Mouse (Mus musculus): ENCODE results near the gene Cox4i1. TPM values are rescaled to one million over a fixed set of nuclear protein-coding genes. Genes with fewer than 3 reads are reported as not detected.

Cox4i1 gene
- polyA plus RNA-seq (2015; fragmentation: Nextera tagmentation; extraction: Ambion mirVana), result 1,211 and 1,278 TPM in 2 replicates

DNA sequence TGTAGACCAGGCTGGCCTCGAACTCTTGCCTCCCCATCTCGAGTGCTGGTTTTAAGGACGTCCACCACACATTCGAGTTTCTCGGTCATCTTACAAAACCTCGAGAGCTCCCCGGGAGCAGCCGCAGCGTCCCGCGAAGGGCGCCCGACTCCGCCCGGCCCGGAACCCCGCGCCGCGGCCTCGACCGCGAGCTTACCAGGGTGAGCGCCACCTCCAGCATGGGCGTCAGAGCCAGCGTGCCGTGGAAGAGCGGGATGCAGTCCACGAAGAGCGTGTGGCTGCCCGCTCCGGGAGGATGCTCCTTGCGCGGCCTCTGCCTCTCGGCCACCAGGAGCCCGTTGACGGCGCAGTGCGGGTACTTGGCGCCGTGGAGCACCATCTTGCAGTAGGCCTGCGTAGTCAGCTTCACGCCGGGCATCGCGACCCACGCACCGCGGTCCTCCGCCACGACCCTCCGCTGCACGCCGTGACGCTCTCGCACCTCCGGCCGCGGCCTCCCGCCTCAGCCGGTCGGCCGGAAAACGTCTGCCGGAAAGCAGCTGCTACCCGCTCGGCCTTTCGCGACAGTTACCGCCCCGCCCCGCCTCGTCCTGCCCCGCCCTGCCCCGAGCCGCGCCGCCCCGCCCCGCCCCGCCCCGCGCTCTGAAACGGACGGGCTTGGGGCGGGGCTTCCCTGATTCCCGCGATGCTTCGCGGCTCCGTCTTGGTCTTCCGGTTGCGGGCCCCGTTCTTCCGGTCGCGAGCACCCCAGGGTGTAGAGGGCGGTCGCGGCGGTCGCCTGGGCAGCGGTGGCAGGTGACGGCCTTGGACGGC, at the start of gene Cox4i1, which contains the start of gene Gm27021:
Gene Cox4i1 (plus strand): TSS at position 662 of the 813 bp plus-strand sequence.
Gene Gm27021 (minus strand): TSS at position 519 of the 813 bp plus-strand sequence.
- under 1% methylated on average over 97 of the region's 105 CpGs for WGBS
- H3K36me3 ChIP-seq (ENCODE audit: insufficient read depth, low read length), result peaks cover 28% of the 10 kb centered on the region
- H3K4me2 ChIP-seq (replicated peaks; ENCODE audit: low read depth, low read length), result peak within 1 kb of the TSS; percentile 77
- peak within 1 kb of the TSS; percentile 95 for H3K9ac ChIP-seq (replicated peaks; ENCODE audit: low read length)
- peak within 1 kb of the TSS; percentile 90 for H3K27ac ChIP-seq (ENCODE audit: low read length)
- H3K4me1 ChIP-seq (ENCODE audit: insufficient read depth, low read length), result peaks cover 35% of the 10 kb centered on the region
- peak; percentile 92 for ATAC-seq (ENCODE audit: low FRiP score, low TSS enrichment)
- no peaks in the 10 kb centered on the region for H3K9me3 ChIP-seq (ENCODE audit: low read length)
- H3K27me3 ChIP-seq (ENCODE audit: insufficient read depth, low read length), result no peaks in the 10 kb centered on the region
- peak within 1 kb of the TSS; percentile 95 for H3K4me3 ChIP-seq (ENCODE audit: low read length)

DNA sequence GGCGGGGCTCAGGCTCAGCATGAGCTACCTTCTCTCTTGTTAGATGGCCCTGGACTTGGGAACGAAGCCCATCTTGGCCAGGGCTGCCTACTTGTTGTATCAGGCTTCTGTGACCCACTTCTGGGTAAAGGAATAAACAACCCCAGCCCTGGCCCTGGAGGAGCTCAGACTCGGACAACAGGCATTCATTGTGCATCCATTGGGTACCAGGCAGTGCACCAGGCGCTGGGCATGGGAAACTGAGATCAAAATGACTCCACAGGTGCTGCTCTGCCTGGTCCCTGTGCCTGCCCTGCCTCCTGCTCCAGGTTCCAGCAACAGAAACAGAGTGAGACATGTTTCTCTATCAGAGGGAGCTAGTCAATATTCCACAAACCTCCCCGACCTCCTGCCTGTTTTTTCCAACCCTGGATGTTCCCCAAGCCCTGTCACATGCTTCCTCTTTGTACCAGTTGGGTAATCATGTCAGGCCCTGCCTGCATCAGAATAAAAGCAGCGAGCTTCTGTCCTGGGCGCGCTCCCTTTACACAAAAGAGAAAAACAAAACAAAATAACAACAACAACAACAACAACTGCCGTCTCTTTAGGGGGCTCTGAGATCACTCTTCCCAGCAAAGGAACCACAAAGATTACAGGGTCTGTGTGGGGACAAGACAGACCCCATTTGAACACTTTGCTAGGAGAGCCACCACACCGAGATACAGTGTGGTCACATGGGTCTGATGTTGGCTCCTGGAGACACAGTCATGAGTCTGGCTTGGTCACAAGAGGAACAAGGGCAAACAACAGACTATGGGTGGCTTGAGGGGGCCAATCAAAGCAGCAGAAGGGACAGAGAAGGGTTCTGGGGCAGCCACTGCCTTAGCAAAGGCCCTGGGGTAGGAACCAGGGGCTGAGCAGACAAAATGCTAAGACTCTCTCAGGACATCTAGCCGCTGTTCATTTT, 48.5 kb upstream of the Cox4i1 start:
- H3K36me3 ChIP-seq (ENCODE audit: insufficient read depth, low read length), result no peaks in the 10 kb centered on the region
- no peak overlapping the region for H3K9ac ChIP-seq (replicated peaks; ENCODE audit: low read length)
- no peak overlapping the region for H3K4me3 ChIP-seq (ENCODE audit: low read length)
- H3K4me1 ChIP-seq (ENCODE audit: insufficient read depth, low read length), result peaks cover 20% of the 10 kb centered on the region
- H3K27ac ChIP-seq (ENCODE audit: low read length), result no peak overlapping the region
- no peaks in the 10 kb centered on the region for H3K27me3 ChIP-seq (ENCODE audit: insufficient read depth, low read length)
- H3K4me2 ChIP-seq (replicated peaks; ENCODE audit: low read depth, low read length), result no peak overlapping the region
- H3K9me3 ChIP-seq (ENCODE audit: low read length), result no peaks in the 10 kb centered on the region
- no peak for ATAC-seq (ENCODE audit: low FRiP score, low TSS enrichment)
- WGBS, result 80% methylated on average over 11 of the region's 11 CpGs

DNA sequence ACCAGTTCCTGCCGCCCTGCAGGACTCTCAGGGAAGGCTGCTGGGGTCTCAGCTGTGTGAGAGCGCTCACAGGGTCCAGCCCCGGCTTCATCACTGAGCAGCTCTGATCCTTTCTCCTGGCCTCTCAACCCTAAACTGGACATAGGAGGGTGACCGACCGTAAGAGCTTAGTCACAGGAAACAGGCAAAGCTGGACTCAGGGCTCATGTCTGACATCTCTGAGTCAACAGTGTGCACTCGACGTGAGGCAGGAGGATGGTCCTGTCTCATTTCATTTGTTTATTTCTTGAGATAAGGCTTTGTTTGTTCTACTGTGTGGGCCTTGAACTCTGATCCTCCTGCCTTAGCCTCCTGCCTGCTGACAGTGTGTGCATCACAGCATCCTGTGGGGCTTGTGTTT, 47.6 kb upstream of the Cox4i1 start:
- ATAC-seq (ENCODE audit: low FRiP score, low TSS enrichment), result no peak
- no peak overlapping the region for H3K4me3 ChIP-seq (ENCODE audit: low read length)
- no peak overlapping the region for H3K27ac ChIP-seq (ENCODE audit: low read length)
- no peak overlapping the region for H3K4me2 ChIP-seq (replicated peaks; ENCODE audit: low read depth, low read length)
- H3K9me3 ChIP-seq (ENCODE audit: low read length), result no peaks in the 10 kb centered on the region
- H3K4me1 ChIP-seq (ENCODE audit: insufficient read depth, low read length), result peaks cover 25% of the 10 kb centered on the region
- 52% methylated on average over 7 of the region's 7 CpGs for WGBS
- no peaks in the 10 kb centered on the region for H3K27me3 ChIP-seq (ENCODE audit: insufficient read depth, low read length)
- no peaks in the 10 kb centered on the region for H3K36me3 ChIP-seq (ENCODE audit: insufficient read depth, low read length)
- H3K9ac ChIP-seq (replicated peaks; ENCODE audit: low read length), result no peak overlapping the region

DNA sequence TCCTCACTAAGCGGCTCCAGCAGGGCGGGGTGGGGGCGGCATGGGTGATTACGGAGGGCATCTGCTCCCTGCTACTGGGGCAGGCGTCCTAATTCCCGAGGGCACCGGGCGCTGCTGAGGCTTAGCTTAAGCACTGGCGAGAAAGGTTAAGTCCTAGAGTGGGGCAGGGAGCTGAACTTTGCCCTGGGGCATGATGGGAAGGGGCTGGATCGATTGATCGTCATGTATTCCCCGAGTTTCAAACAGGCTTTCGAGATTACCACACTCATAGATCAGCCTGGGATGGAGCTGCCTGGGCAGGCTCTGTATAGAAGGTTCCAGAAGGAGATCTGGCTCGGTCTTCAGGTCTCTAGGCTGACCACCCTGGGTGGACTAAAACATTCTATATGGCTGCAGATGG, 45.9 kb upstream of the Cox4i1 start:
- peaks cover 19% of the 10 kb centered on the region for H3K4me1 ChIP-seq (ENCODE audit: insufficient read depth, low read length)
- no peak overlapping the region for H3K9ac ChIP-seq (replicated peaks; ENCODE audit: low read length)
- H3K4me3 ChIP-seq (ENCODE audit: low read length), result no peak overlapping the region
- H3K27me3 ChIP-seq (ENCODE audit: insufficient read depth, low read length), result no peaks in the 10 kb centered on the region
- H3K27ac ChIP-seq (ENCODE audit: low read length), result no peak overlapping the region
- no peaks in the 10 kb centered on the region for H3K36me3 ChIP-seq (ENCODE audit: insufficient read depth, low read length)
- H3K4me2 ChIP-seq (replicated peaks; ENCODE audit: low read depth, low read length), result no peak overlapping the region
- ATAC-seq (ENCODE audit: low FRiP score, low TSS enrichment), result no peak
- WGBS, result 86% methylated on average over 14 of the region's 14 CpGs
- H3K9me3 ChIP-seq (ENCODE audit: low read length), result no peaks in the 10 kb centered on the region

DNA sequence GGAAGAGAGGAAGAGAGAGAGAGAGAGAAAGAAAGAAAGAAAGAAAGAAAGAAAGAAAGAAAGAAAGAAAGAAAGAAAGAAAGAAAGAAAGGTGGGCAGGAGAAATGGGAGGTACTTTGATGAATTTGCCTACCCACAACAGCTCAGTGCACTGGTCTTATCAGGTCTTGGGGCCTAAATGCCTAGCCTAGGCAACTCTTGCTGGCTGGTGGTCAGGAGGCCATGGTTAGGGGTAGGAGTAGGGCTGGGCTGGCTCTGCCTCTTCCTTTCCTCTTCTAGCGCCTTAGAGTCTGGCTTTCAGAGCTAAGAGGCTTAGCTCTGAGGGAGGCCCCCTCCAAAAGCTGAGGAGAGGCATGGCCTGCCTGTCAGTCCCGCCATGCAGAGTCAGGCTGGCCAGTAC, 44.4 kb upstream of the Cox4i1 start:
- Histone ChIP-seq H3K4me2 (replicated peaks; ENCODE audit: low read depth, low read length) (no peak overlapping the region), H3K4me1 (ENCODE audit: insufficient read depth, low read length) (peaks cover 16% of the 10 kb centered on the region), H3K27me3 (ENCODE audit: insufficient read depth, low read length) (no peaks in the 10 kb centered on the region), H3K9me3 (ENCODE audit: low read length) (no peaks in the 10 kb centered on the region), H3K9ac (replicated peaks; ENCODE audit: low read length) (no peak overlapping the region), H3K4me3 (ENCODE audit: low read length) (no peak overlapping the region), H3K27ac (ENCODE audit: low read length) (no peak overlapping the region), H3K36me3 (ENCODE audit: insufficient read depth, low read length) (no peaks in the 10 kb centered on the region)
- no peak; the same call in 1 of the 2 replicates for ATAC-seq (ENCODE audit: low FRiP score, low TSS enrichment)
- 31% methylated on average over 2 of the region's 2 CpGs for WGBS

DNA sequence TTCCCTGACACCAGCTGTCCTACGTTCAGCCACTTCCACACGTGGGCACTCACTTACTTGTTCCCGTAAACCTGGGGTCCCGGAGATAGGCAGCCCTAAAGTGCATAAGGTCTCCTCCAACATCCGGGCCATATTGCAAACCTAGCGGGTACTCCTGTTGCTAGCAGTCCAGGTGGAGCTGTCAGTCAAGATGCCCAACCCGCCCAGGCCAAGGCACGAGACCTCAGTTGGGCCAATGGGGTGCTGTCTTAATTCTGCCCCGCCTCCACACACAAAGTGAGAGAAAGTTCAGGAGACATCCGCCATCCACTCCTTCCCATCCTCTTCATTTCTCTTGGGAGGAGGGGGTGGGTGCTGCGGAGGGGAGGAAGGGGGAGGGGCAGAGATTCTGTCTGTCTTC, 41.6 kb upstream of the Cox4i1 start:
- Histone ChIP-seq H3K27me3 (ENCODE audit: insufficient read depth, low read length) (no peaks in the 10 kb centered on the region; the same call in 1 of the 2 replicates), H3K36me3 (ENCODE audit: insufficient read depth, low read length) (no peaks in the 10 kb centered on the region), H3K9me3 (ENCODE audit: low read length) (no peaks in the 10 kb centered on the region), H3K9ac (replicated peaks; ENCODE audit: low read length) (no peak overlapping the region), H3K4me1 (ENCODE audit: insufficient read depth, low read length) (peaks cover 12% of the 10 kb centered on the region), H3K4me3 (ENCODE audit: low read length) (no peak overlapping the region), H3K4me2 (replicated peaks; ENCODE audit: low read depth, low read length) (no peak overlapping the region), H3K27ac (ENCODE audit: low read length) (no peak overlapping the region)
- 64% methylated on average over 11 of the region's 11 CpGs for WGBS
- ATAC-seq (ENCODE audit: low FRiP score, low TSS enrichment), result no peak

DNA sequence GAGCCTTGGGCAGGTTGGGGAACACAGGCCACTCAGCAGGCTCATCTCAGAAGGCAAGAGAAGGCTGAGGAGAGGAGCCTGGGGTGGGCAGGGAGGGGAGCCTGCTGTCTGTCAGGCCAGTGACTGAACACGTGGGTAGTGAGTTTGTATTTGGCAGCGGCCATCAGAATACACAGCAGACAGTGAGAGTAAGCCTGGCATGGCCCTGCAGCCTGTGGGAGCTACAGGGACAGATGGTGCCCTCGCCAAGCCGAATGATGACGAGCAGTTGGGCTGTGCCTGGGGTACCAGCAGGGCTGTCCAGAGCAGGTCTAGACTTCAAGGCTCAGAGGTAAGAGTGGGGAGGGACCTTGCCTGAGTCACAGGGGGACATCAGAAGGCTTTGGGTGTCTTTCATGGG, 40.7 kb upstream of the Cox4i1 start:
- Histone ChIP-seq H3K27me3 (ENCODE audit: insufficient read depth, low read length) (peaks cover 1% of the 10 kb centered on the region; the same call in 1 of the 2 replicates), H3K4me3 (ENCODE audit: low read length) (no peak overlapping the region), H3K4me1 (ENCODE audit: insufficient read depth, low read length) (peaks cover 12% of the 10 kb centered on the region), H3K27ac (ENCODE audit: low read length) (no peak overlapping the region), H3K9me3 (ENCODE audit: low read length) (no peaks in the 10 kb centered on the region), H3K36me3 (ENCODE audit: insufficient read depth, low read length) (no peaks in the 10 kb centered on the region), H3K4me2 (replicated peaks; ENCODE audit: low read depth, low read length) (no peak overlapping the region), H3K9ac (replicated peaks; ENCODE audit: low read length) (no peak overlapping the region)
- WGBS, result 92% methylated on average over 5 of the region's 5 CpGs
- no peak for ATAC-seq (ENCODE audit: low FRiP score, low TSS enrichment)

DNA sequence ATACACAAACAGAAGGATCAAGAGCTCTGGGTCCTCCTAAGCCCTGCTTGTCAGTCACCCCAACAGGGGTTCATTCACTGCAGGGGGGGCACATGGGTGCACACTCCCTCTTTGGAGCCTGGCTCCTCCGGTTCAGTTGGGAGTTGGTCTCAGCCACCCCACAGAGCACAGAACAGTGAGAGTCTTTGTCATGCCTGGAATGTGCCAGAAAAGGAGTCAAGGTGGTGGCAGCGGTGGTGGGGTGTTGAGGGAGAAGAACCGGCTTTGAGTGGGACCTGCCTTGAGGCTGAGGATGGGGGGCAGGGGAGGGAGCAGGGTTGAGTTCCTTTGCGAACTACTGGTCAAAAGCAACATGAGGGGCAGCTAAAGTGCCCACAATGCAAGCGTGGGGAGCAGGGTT, 38.0 kb upstream of the Cox4i1 start:
- Histone ChIP-seq H3K27ac (ENCODE audit: low read length) (no peak overlapping the region), H3K9ac (replicated peaks; ENCODE audit: low read length) (no peak overlapping the region), H3K4me2 (replicated peaks; ENCODE audit: low read depth, low read length) (no peak overlapping the region), H3K36me3 (ENCODE audit: insufficient read depth, low read length) (no peaks in the 10 kb centered on the region), H3K4me3 (ENCODE audit: low read length) (no peak overlapping the region), H3K4me1 (ENCODE audit: insufficient read depth, low read length) (peaks cover 11% of the 10 kb centered on the region), H3K9me3 (ENCODE audit: low read length) (no peaks in the 10 kb centered on the region), H3K27me3 (ENCODE audit: insufficient read depth, low read length) (peaks cover 9% of the 10 kb centered on the region)
- WGBS, result 61% methylated on average over 5 of the region's 5 CpGs
- ATAC-seq (ENCODE audit: low FRiP score, low TSS enrichment), result no peak

DNA sequence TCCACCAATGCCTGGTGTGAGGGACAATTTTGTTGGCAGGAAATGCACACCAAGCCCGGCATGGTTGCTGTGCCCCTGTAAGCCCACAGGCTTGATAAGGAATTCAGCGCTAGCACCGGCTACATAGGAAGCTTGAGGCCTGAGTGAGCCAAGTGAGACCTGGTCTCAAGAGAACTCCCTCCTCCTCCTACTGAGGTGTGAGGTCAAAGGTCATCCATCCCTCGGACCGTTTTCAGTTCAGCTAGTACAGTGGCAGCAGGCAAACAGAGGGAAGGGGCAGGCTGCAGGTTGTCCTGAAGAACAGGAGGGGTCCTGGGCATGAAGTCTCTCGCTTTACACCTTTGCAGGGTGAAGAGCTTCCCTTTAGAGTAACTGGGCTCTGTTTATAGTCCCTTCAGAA, 37.2 kb upstream of the Cox4i1 start:
- 43% methylated on average over 6 of the region's 6 CpGs for WGBS
- Histone ChIP-seq H3K27ac (ENCODE audit: low read length) (no peak overlapping the region), H3K9me3 (ENCODE audit: low read length) (no peaks in the 10 kb centered on the region), H3K4me1 (ENCODE audit: insufficient read depth, low read length) (peaks cover 11% of the 10 kb centered on the region), H3K36me3 (ENCODE audit: insufficient read depth, low read length) (no peaks in the 10 kb centered on the region), H3K4me2 (replicated peaks; ENCODE audit: low read depth, low read length) (no peak overlapping the region), H3K27me3 (ENCODE audit: insufficient read depth, low read length) (peaks cover 9% of the 10 kb centered on the region), H3K4me3 (ENCODE audit: low read length) (no peak overlapping the region), H3K9ac (replicated peaks; ENCODE audit: low read length) (no peak overlapping the region)
- no peak for ATAC-seq (ENCODE audit: low FRiP score, low TSS enrichment)

Measured in kidney, embryonic 16.5 days (tissue).